Mouse (Mus musculus) midbrain, embryonic 12.5 days (tissue): ENCODE results near the gene Dmap1. TPM values are rescaled to one million over a fixed set of nuclear protein-coding genes. Genes with fewer than 3 reads are reported as not detected.

Source experiments
- ATAC-seq: fragments of 200-750 bp; cut with Nextera tagmentation; 2 replicates; pipeline ENCODE4 v1.8.0; 2017; ENCODE audit warnings: low read depth, moderate TSS enrichment, moderate library complexity; ENCODE audit not compliant: low FRiP score
- H3K27ac ChIP-seq: fragments of 300-500 bp; sonication (generic); replicated peaks from 2 replicates; pipeline ENCODE4 v1.5.1; 2016; ENCODE audit warnings: mild to moderate bottlenecking
- H3K27me3 ChIP-seq: fragments of 300-500 bp; sonication (generic); 2 replicates; pipeline ENCODE4 v1.6.1; 2016; ENCODE audit warnings: mild to moderate bottlenecking
- H3K36me3 ChIP-seq: fragments of 300-500 bp; sonication (generic); 2 replicates; pipeline ENCODE4 v1.6.1; 2016
- H3K4me1 ChIP-seq: fragments of 300-500 bp; sonication (generic); 2 replicates; pipeline ENCODE4 v1.6.1; 2016
- H3K4me2 ChIP-seq: fragments of 300-500 bp; sonication (generic); replicated peaks from 2 replicates; pipeline ENCODE4 v1.6.1; 2016; ENCODE audit warnings: mild to moderate bottlenecking, moderate library complexity
- H3K4me3 ChIP-seq: fragments of 300-500 bp; sonication (generic); 2 replicates; pipeline ENCODE4 v1.5.1; 2016; ENCODE audit warnings: mild to moderate bottlenecking
- H3K9ac ChIP-seq: fragments of 300-500 bp; sonication (generic); replicated peaks from 2 replicates; pipeline ENCODE4 v1.6.1; 2016; ENCODE audit warnings: mild to moderate bottlenecking, moderate library complexity
- H3K9me3 ChIP-seq: fragments of 300-500 bp; sonication (generic); 2 replicates; pipeline ENCODE4 v1.6.1; 2016; ENCODE audit warnings: mild to moderate bottlenecking
- WGBS: fragments of 180-500 bp; shearing (Covaris S2); methylation state at CpG from one replicate; pipeline ENCODE4 v1.1.7; 2016; 5-methylcytosine and 5-hydroxymethylcytosine counted together
- polyA plus RNA-seq: library from polyadenylated mRNA; unstranded; fragments of >200 nt; fragmentation: Nextera tagmentation; extraction: Ambion mirVana; gene quantifications from 2 replicates; pipeline ENCODE4 v1.2.1, GENCODE M21; 2016

Dmap1 gene
- polyA plus RNA-seq, 1 experiment from 2014 or later = 72.1 TPM

DNA sequence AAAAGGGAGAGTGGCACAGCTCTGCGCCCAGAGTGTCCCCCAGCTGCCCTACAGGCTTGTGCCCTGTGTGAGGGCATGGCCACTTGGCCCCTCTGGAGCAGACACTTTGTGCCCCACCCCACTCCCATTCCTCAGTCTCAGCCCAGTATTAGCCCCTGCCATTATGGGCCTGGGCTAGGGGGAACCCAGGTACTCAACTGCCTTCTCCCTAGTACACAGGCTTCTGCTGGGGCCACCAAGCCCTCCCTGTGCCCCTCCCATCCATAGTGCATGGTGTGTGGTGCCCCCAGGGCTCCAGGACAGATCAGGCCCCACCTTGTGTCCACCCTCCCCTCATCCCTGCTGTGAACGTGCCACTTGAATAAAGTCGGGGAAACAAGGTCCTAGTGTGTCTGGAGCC is 8.2 kb downstream of the Dmap1 start:
- H3K9me3 ChIP-seq = no peaks in the 10 kb centered on the region
- WGBS = 82% methylated on average over 3 of the region's 3 CpGs

DNA sequence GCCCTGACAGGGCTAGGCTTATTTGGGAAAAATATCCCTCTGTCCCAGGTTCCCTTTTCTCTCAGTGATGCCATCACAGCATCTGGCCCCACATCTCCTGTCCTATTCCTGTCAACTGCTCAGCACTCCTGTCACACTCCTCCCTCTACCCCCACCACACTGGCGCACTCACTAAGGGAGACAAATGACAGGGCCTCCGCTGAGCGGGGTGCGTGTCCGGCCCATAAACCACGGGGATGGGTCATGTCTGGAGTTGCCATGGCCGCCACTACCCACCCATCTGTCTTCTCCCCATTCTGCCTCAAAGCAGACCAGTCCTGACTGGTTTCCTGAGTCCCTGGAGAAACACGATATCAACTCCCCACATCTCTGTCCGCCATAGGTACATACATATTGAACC is 10.0 kb downstream of the Dmap1 start:
- H3K9ac ChIP-seq = no peak overlapping the region
- H3K36me3 ChIP-seq = peaks cover 41% of the 10 kb centered on the region
- no peaks in the 10 kb centered on the region for H3K4me1 ChIP-seq
- no peak for ATAC-seq
- H3K27ac ChIP-seq = no peak overlapping the region
- H3K4me2 ChIP-seq = no peak overlapping the region
- H3K9me3 ChIP-seq = no peaks in the 10 kb centered on the region
- 82% methylated on average over 9 of the region's 9 CpGs for WGBS
- H3K4me3 ChIP-seq = no peak overlapping the region
- no peaks in the 10 kb centered on the region for H3K27me3 ChIP-seq

More for the DNA sequence above, 8.2 kb downstream of the Dmap1 start:
- ATAC-seq = no peak
- no peaks in the 10 kb centered on the region for H3K4me1 ChIP-seq
- H3K9ac ChIP-seq = no peak overlapping the region
- no peak overlapping the region for H3K4me2 ChIP-seq
- H3K27ac ChIP-seq = no peak overlapping the region
- H3K27me3 ChIP-seq = no peaks in the 10 kb centered on the region
- H3K4me3 ChIP-seq = no peak overlapping the region
- H3K36me3 ChIP-seq = peaks cover 57% of the 10 kb centered on the region

- Histone ChIP-seq H3K9ac (no peak overlapping the region), H3K27me3 (no peaks in the 10 kb centered on the region), H3K4me1 (no peaks in the 10 kb centered on the region), H3K9me3 (no peaks in the 10 kb centered on the region), H3K36me3 (peaks cover 21% of the 10 kb centered on the region), H3K4me3 (no peak overlapping the region), H3K4me2 (no peak overlapping the region), H3K27ac (no peak overlapping the region)
- WGBS = 84% methylated on average over 7 of the region's 7 CpGs
- ATAC-seq = no peak
Observed at GRCm38 (mm10) chr4:117669874-117670273, 12.2 kb downstream of the Dmap1 start.

GRCm38 (mm10) chr4:117666054-117666453 is 16.0 kb downstream of the Dmap1 start:
- Histone ChIP-seq H3K27ac (no peak overlapping the region), H3K4me1 (no peaks in the 10 kb centered on the region; the same call in 1 of the 2 replicates), H3K36me3 (no peaks in the 10 kb centered on the region), H3K4me3 (no peak overlapping the region), H3K9ac (no peak overlapping the region), H3K27me3 (no peaks in the 10 kb centered on the region; the same call in none of the 2 replicates), H3K9me3 (no peaks in the 10 kb centered on the region), H3K4me2 (no peak overlapping the region)
- WGBS = 87% methylated on average over 8 of the region's 8 CpGs
- no peak for ATAC-seq

DNA sequence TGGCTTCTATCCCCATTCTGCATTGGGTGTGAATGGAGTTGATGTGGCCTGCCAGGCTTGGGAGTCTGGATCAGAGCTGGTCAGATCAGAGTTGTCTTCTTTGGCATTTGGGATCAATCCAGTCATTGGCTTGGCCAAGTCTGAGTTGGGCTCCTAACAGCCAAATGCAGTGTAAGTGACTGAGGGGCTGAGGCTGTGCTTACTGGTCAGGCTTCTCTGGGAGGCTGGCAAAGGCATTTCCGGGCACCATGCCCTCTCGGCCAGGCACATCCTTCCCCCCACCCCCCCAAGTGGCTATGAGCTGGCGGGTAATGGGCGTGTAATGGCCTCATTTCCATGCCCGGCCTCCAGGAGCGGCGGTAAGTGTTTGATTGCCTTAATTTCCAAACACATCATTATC is 16.5 kb downstream of the Dmap1 start:
- ATAC-seq = no peak
- Histone ChIP-seq H3K36me3 (no peaks in the 10 kb centered on the region), H3K4me1 (no peaks in the 10 kb centered on the region; the same call in 1 of the 2 replicates), H3K27ac (no peak overlapping the region), H3K4me2 (no peak overlapping the region), H3K4me3 (no peak overlapping the region), H3K27me3 (no peaks in the 10 kb centered on the region; the same call in none of the 2 replicates), H3K9ac (no peak overlapping the region), H3K9me3 (no peaks in the 10 kb centered on the region)
- 81% methylated on average over 7 of the region's 7 CpGs for WGBS

GRCm38 (mm10) chr4:117664411-117665137 is 17.5 kb downstream of the Dmap1 start:
- Histone ChIP-seq H3K27me3 (no peaks in the 10 kb centered on the region; the same call in none of the 2 replicates), H3K36me3 (no peaks in the 10 kb centered on the region), H3K4me1 (no peaks in the 10 kb centered on the region; the same call in 1 of the 2 replicates), H3K9me3 (no peaks in the 10 kb centered on the region), H3K4me2 (no peak overlapping the region), H3K9ac (no peak overlapping the region), H3K27ac (no peak overlapping the region), H3K4me3 (no peak overlapping the region)
- WGBS = 78% methylated on average over 10 of the region's 10 CpGs
- ATAC-seq = no peak

GRCm38 (mm10) chr4:117660001-117660400 is 22.1 kb downstream of the Dmap1 start:
- H3K4me1 ChIP-seq = peaks cover 41% of the 10 kb centered on the region
- no peak overlapping the region for H3K4me2 ChIP-seq
- no peaks in the 10 kb centered on the region for H3K36me3 ChIP-seq
- no peak overlapping the region for H3K4me3 ChIP-seq
- no peak for ATAC-seq
- H3K9me3 ChIP-seq = no peaks in the 10 kb centered on the region
- H3K27ac ChIP-seq = no peak overlapping the region
- no peak overlapping the region for H3K9ac ChIP-seq
- no peaks in the 10 kb centered on the region; the same call in none of the 2 replicates for H3K27me3 ChIP-seq
- WGBS = 93% methylated on average over 5 of the region's 5 CpGs

DNA sequence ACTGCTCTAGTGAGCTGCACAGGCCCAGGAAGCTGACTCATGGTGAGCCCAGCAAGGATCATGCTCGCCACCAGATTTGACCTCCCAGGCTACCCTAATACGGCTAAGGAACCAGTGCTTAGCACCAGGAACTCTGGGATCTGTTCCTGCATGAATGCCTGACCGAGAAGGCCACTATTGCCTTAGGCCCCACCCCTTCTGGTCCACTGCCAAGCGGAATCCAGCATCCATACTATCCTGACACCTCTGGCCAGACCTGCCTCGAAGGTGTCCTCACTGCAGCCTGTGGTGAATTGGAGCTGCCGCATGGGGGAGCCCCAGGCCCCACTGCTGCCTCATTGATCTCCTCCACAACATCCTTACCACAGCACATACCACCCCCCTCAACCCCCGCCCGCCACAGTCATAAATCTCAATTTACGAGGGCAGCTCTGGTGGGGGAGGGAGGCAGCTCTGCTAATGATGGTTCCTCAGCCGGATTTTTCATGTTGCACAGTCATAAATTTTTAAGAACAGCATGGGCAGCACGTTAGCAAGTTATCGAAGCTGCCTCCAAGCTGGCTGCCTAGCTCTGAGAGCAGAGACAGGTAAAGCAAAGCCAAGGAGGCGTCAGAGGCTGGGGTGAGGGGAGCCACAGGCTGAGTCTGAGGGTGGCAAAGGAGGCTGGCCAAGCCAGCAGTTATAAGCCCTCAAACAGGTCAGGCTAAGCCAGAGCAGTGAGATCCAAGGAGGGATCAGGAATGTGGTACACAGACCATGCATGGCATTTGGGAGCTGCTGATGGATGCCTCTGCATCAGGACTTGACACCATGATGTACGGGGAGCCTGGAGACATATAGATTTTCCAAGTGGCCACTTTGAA is 23.3 kb downstream of the Dmap1 start:
- Histone ChIP-seq H3K9ac (no peak overlapping the region), H3K4me2 (no peak overlapping the region), H3K27ac (peak overlapping the region; percentile 66; the same call in 1 of the 2 replicates), H3K4me3 (no peak overlapping the region), H3K27me3 (no peaks in the 10 kb centered on the region; the same call in none of the 2 replicates), H3K36me3 (no peaks in the 10 kb centered on the region), H3K9me3 (no peaks in the 10 kb centered on the region), H3K4me1 (peaks cover 53% of the 10 kb centered on the region)
- 77% methylated on average over 14 of the region's 14 CpGs for WGBS
- ATAC-seq = no peak

- ATAC-seq = no peak
Observed at GRCm38 (mm10) chr4:117657646-117658045, 24.4 kb downstream of the Dmap1 start.

DNA sequence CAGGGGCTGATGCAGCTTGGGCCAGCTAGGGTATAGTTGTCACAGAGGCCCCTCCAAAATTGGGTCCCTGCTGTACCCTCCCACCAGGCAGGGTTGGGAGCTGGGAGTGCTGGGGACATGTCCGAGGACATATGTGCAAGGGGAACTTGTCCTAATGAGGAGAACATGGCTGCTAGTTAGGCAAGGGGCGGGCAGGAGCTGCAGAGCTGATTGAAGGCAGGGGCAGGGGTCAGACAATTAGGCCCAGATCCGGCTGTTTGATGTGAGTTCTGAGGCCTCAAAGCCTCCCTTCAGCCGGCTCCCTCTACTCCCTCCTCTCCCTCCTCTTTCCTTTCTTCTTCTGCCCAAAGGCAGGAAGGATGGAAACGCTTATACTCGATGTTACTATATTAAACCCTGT is 25.1 kb downstream of the Dmap1 start:
- no peak overlapping the region for H3K9ac ChIP-seq
- H3K4me2 ChIP-seq = no peak overlapping the region
- H3K4me1 ChIP-seq = peaks cover 67% of the 10 kb centered on the region
- H3K4me3 ChIP-seq = no peak overlapping the region
- WGBS = 8% methylated on average over 6 of the region's 6 CpGs
- H3K36me3 ChIP-seq = no peaks in the 10 kb centered on the region
- H3K27me3 ChIP-seq = peaks cover 7% of the 10 kb centered on the region; the same call in 1 of the 2 replicates
- H3K27ac ChIP-seq = peak overlapping the region; percentile 66
- no peaks in the 10 kb centered on the region for H3K9me3 ChIP-seq
- peak; percentile 2; the same call in 1 of the 2 replicates for ATAC-seq

More at GRCm38 (mm10) chr4:117657646-117658045, 24.4 kb downstream of the Dmap1 start:
- Histone ChIP-seq H3K4me3 (no peak overlapping the region), H3K4me2 (no peak overlapping the region), H3K9me3 (no peaks in the 10 kb centered on the region), H3K36me3 (no peaks in the 10 kb centered on the region), H3K27me3 (peaks cover under 1% of the 10 kb centered on the region; the same call in 1 of the 2 replicates), H3K9ac (no peak overlapping the region), H3K4me1 (peaks cover 61% of the 10 kb centered on the region), H3K27ac (peak overlapping the region; percentile 66)
- WGBS = 66% methylated on average over 4 of the region's 4 CpGs

DNA sequence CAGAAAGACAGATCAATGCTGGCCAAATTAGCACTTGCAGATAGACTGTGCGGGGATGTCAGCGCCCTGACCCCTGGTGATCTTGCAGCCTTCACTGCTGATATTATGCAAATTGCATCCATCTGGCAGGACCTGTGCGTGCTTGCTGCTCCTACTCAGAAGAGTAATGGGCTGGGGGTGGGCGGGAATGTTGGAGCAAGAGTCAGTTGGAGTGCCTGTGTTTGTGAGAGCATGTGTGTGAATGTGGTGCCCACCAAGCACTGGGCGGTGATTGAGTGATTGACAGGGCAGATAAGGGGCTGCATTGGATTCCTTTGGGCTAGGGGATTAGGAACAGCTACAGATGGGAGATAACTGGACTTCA is 26.6 kb downstream of the Dmap1 start:
- Histone ChIP-seq H3K4me2 (no peak overlapping the region), H3K27ac (peak overlapping the region; percentile 81), H3K27me3 (peaks cover 9% of the 10 kb centered on the region; the same call in 1 of the 2 replicates), H3K4me1 (peaks cover 76% of the 10 kb centered on the region), H3K4me3 (no peak overlapping the region), H3K36me3 (no peaks in the 10 kb centered on the region), H3K9ac (no peak overlapping the region), H3K9me3 (no peaks in the 10 kb centered on the region)
- 42% methylated on average over 5 of the region's 5 CpGs for WGBS
- ATAC-seq = peak; percentile 35; the same call in 1 of the 2 replicates
